Mouse (Mus musculus): ENCODE measurements at regions not wholly inside any gene's neighbourhood (a gene's known extent, or its start where the extent isn't known, plus 50 kb on each side); places are given as distances from the start of the nearest gene placed in this dataset.

GRCm38 (mm10) chr10:9066566-9066965 is 180.7 kb upstream of the Sash1 start:
- no peaks in the 10 kb centered on the region for H3K9me3 ChIP-seq (replicated peaks)
- no peak overlapping the region for H3K9ac ChIP-seq
- ATAC-seq (ENCODE audit: insufficient number of reproducible peaks, low FRiP score, low TSS enrichment, low read depth) = no peak
- WGBS = 65% methylated on average over 3 of the region's 3 CpGs
- peaks cover 5% of the 10 kb centered on the region; the same call in 1 of the 2 replicates for H3K4me1 ChIP-seq
- no peak overlapping the region for H3K27ac ChIP-seq (replicated peaks)
- H3K4me3 ChIP-seq (replicated peaks) = no peak overlapping the region
- no peaks in the 10 kb centered on the region for H3K27me3 ChIP-seq
- H3K4me2 ChIP-seq (replicated peaks) = no peak overlapping the region
- no peaks in the 10 kb centered on the region for H3K36me3 ChIP-seq

- H3K4me2 ChIP-seq (replicated peaks) = no peak overlapping the region
- no peak overlapping the region for H3K9ac ChIP-seq
- H3K36me3 ChIP-seq = no peaks in the 10 kb centered on the region
- ATAC-seq (ENCODE audit: insufficient number of reproducible peaks, low FRiP score, low TSS enrichment, low read depth) = no peak
- H3K27me3 ChIP-seq = no peaks in the 10 kb centered on the region
- WGBS = 89% methylated on average over 3 of the region's 3 CpGs
- no peak overlapping the region for H3K27ac ChIP-seq (replicated peaks)
- H3K4me3 ChIP-seq (replicated peaks) = no peak overlapping the region
- peaks cover 5% of the 10 kb centered on the region; the same call in 1 of the 2 replicates for H3K4me1 ChIP-seq
- H3K9me3 ChIP-seq (replicated peaks) = no peaks in the 10 kb centered on the region
These were observed 176.1 kb upstream of the Sash1 start for GRCm38 (mm10) chr10:9061979-9062378.

GRCm38 (mm10) chr10:9055274-9055673 is 169.4 kb upstream of the Sash1 start:
- no peaks in the 10 kb centered on the region for H3K27me3 ChIP-seq

GRCm38 (mm10) chr10:9053371-9053770 is 167.5 kb upstream of the Sash1 start:
- Histone ChIP-seq H3K4me3 (replicated peaks) (no peak overlapping the region), H3K36me3 (no peaks in the 10 kb centered on the region), H3K9me3 (replicated peaks) (no peaks in the 10 kb centered on the region), H3K4me1 (no peaks in the 10 kb centered on the region), H3K9ac (no peak overlapping the region), H3K4me2 (replicated peaks) (no peak overlapping the region), H3K27ac (replicated peaks) (no peak overlapping the region), H3K27me3 (no peaks in the 10 kb centered on the region)
- no peak for ATAC-seq (ENCODE audit: insufficient number of reproducible peaks, low FRiP score, low TSS enrichment, low read depth)
- 41% methylated on average over 4 of the region's 4 CpGs for WGBS

More at GRCm38 (mm10) chr10:9055274-9055673, 169.4 kb upstream of the Sash1 start:
- no peaks in the 10 kb centered on the region for H3K36me3 ChIP-seq
- no peak for ATAC-seq (ENCODE audit: insufficient number of reproducible peaks, low FRiP score, low TSS enrichment, low read depth)
- 60% methylated on average over 3 of the region's 3 CpGs for WGBS
- H3K4me2 ChIP-seq (replicated peaks) = no peak overlapping the region
- no peak overlapping the region for H3K27ac ChIP-seq (replicated peaks)
- H3K4me1 ChIP-seq = no peaks in the 10 kb centered on the region
- H3K9ac ChIP-seq = no peak overlapping the region
- H3K4me3 ChIP-seq (replicated peaks) = no peak overlapping the region
- no peaks in the 10 kb centered on the region for H3K9me3 ChIP-seq (replicated peaks)

- no peak overlapping the region for H3K4me2 ChIP-seq (replicated peaks)
- 88% methylated on average over 4 of the region's 4 CpGs for WGBS
- H3K9me3 ChIP-seq (replicated peaks) = no peaks in the 10 kb centered on the region
- H3K9ac ChIP-seq = no peak overlapping the region
- no peak overlapping the region for H3K27ac ChIP-seq (replicated peaks)
- H3K27me3 ChIP-seq = no peaks in the 10 kb centered on the region
- H3K4me3 ChIP-seq (replicated peaks) = no peak overlapping the region
- ATAC-seq (ENCODE audit: insufficient number of reproducible peaks, low FRiP score, low TSS enrichment, low read depth) = no peak
- no peaks in the 10 kb centered on the region for H3K36me3 ChIP-seq
- H3K4me1 ChIP-seq = no peaks in the 10 kb centered on the region
These were observed 161.5 kb upstream of the Sash1 start for GRCm38 (mm10) chr10:9047341-9047740.

GRCm38 (mm10) chr10:9044746-9045370 is 159.0 kb upstream of the Sash1 start:
- no peak overlapping the region for H3K4me2 ChIP-seq (replicated peaks)
- no peak overlapping the region for H3K27ac ChIP-seq (replicated peaks)
- H3K9me3 ChIP-seq (replicated peaks) = no peaks in the 10 kb centered on the region
- H3K4me3 ChIP-seq (replicated peaks) = no peak overlapping the region
- H3K36me3 ChIP-seq = no peaks in the 10 kb centered on the region
- no peak overlapping the region for H3K9ac ChIP-seq
- no peaks in the 10 kb centered on the region for H3K27me3 ChIP-seq
- no peak for ATAC-seq (ENCODE audit: insufficient number of reproducible peaks, low FRiP score, low TSS enrichment, low read depth)
- 91% methylated on average over 9 of the region's 9 CpGs for WGBS
- no peaks in the 10 kb centered on the region for H3K4me1 ChIP-seq

- no peak overlapping the region for H3K4me2 ChIP-seq (replicated peaks)
- H3K9ac ChIP-seq = no peak overlapping the region
- no peaks in the 10 kb centered on the region for H3K27me3 ChIP-seq
- no peaks in the 10 kb centered on the region for H3K4me1 ChIP-seq
- no peak overlapping the region for H3K27ac ChIP-seq (replicated peaks)
- no peak overlapping the region for H3K4me3 ChIP-seq (replicated peaks)
- no peak for ATAC-seq (ENCODE audit: insufficient number of reproducible peaks, low FRiP score, low TSS enrichment, low read depth)
- H3K9me3 ChIP-seq (replicated peaks) = no peaks in the 10 kb centered on the region
- 89% methylated on average over 1 of the region's 1 CpGs for WGBS
- H3K36me3 ChIP-seq = no peaks in the 10 kb centered on the region
These were observed 157.6 kb upstream of the Sash1 start for GRCm38 (mm10) chr10:9043507-9043906.

- no peak overlapping the region for H3K27ac ChIP-seq (replicated peaks)
- WGBS = 72% methylated on average over 6 of the region's 6 CpGs
- H3K27me3 ChIP-seq = no peaks in the 10 kb centered on the region
- H3K4me1 ChIP-seq = no peaks in the 10 kb centered on the region
- no peak overlapping the region for H3K9ac ChIP-seq
- H3K4me2 ChIP-seq (replicated peaks) = no peak overlapping the region
- ATAC-seq (ENCODE audit: insufficient number of reproducible peaks, low FRiP score, low TSS enrichment, low read depth) = no peak
- H3K36me3 ChIP-seq = no peaks in the 10 kb centered on the region
- H3K9me3 ChIP-seq (replicated peaks) = no peaks in the 10 kb centered on the region
- H3K4me3 ChIP-seq (replicated peaks) = no peak overlapping the region
These were observed 144.6 kb upstream of the Sash1 start for GRCm38 (mm10) chr10:9030486-9030885.

GRCm38 (mm10) chr10:9029506-9029905 is 143.6 kb upstream of the Sash1 start:
- H3K36me3 ChIP-seq = no peaks in the 10 kb centered on the region
- H3K9ac ChIP-seq = no peak overlapping the region
- H3K27ac ChIP-seq (replicated peaks) = no peak overlapping the region
- no peak for ATAC-seq (ENCODE audit: insufficient number of reproducible peaks, low FRiP score, low TSS enrichment, low read depth)
- H3K4me2 ChIP-seq (replicated peaks) = no peak overlapping the region
- H3K27me3 ChIP-seq = no peaks in the 10 kb centered on the region
- H3K9me3 ChIP-seq (replicated peaks) = no peaks in the 10 kb centered on the region
- no peaks in the 10 kb centered on the region for H3K4me1 ChIP-seq
- WGBS = 70% methylated on average over 6 of the region's 6 CpGs
- no peak overlapping the region for H3K4me3 ChIP-seq (replicated peaks)

GRCm38 (mm10) chr10:9027070-9027807 is 141.4 kb upstream of the Sash1 start:
- H3K9me3 ChIP-seq (replicated peaks) = no peaks in the 10 kb centered on the region
- no peaks in the 10 kb centered on the region for H3K27me3 ChIP-seq
- H3K4me1 ChIP-seq = no peaks in the 10 kb centered on the region
- H3K4me2 ChIP-seq (replicated peaks) = no peak overlapping the region
- H3K27ac ChIP-seq (replicated peaks) = no peak overlapping the region
- no peak for ATAC-seq (ENCODE audit: insufficient number of reproducible peaks, low FRiP score, low TSS enrichment, low read depth)
- no peak overlapping the region for H3K9ac ChIP-seq
- 68% methylated on average over 12 of the region's 12 CpGs for WGBS
- no peaks in the 10 kb centered on the region for H3K36me3 ChIP-seq
- no peak overlapping the region for H3K4me3 ChIP-seq (replicated peaks)

- H3K36me3 ChIP-seq = no peaks in the 10 kb centered on the region
- ATAC-seq (ENCODE audit: insufficient number of reproducible peaks, low FRiP score, low TSS enrichment, low read depth) = peak; percentile 34; the same call in 1 of the 2 replicates
- H3K4me3 ChIP-seq (replicated peaks) = no peak overlapping the region
- no peak overlapping the region for H3K27ac ChIP-seq (replicated peaks)
- no peak overlapping the region for H3K4me2 ChIP-seq (replicated peaks)
- no peak overlapping the region for H3K9ac ChIP-seq
- H3K4me1 ChIP-seq = peaks cover 13% of the 10 kb centered on the region; the same call in 1 of the 2 replicates
- no peaks in the 10 kb centered on the region for H3K27me3 ChIP-seq
- H3K9me3 ChIP-seq (replicated peaks) = no peaks in the 10 kb centered on the region
- 60% methylated on average over 11 of the region's 11 CpGs for WGBS
These were observed 129.1 kb upstream of the Sash1 start for GRCm38 (mm10) chr10:9014810-9015505.

Data from embryonic facial prominence, embryonic 15.5 days (tissue).